Mouse (Mus musculus): ENCODE data around the gene Tmem120b. TPM values are rescaled to one million over a fixed set of nuclear protein-coding genes. Genes with fewer than 3 reads are reported as not detected.

Gene Tmem120b
- total and polyA plus RNA-seq, 3 experiments: 6.6 to 10.4 (median 10.3) TPM

GRCm38 (mm10) chr5:123152901-123153300, 84.7 kb downstream of the Tmem120b start:
- Histone ChIP-seq H3K36me3 (ENCODE audit: control insufficient read depth, insufficient read depth, low read length) (peaks cover 4% of the 10 kb centered on the region; the same call in 1 of the 2 replicates), H3K9ac (ENCODE audit: low read depth, low read length) (no peak overlapping the region), H3K79me2 (replicated peaks; ENCODE audit: control insufficient read depth, insufficient read depth, low read length) (peaks cover 6% of the 10 kb centered on the region), H3K4me1 (ENCODE audit: control insufficient read depth, insufficient read depth, low read length) (peaks cover 6% of the 10 kb centered on the region), H3K4me3 (no peak overlapping the region), H3K27ac (no peak overlapping the region), H3K27me3 (ENCODE audit: control insufficient read depth, insufficient read depth, low read length) (no peaks in the 10 kb centered on the region)
- DNase-seq: no peak
- 64% methylated on average over 1 of the region's 1 CpGs for WGBS
- intact Hi-C loops (cut with DNase I): no loop called here
- TF ChIP-seq POLR2A (IDR thresholded peaks at IDR 0.05; ENCODE audit: insufficient read depth, low read depth, low read length) (no peak), EP300 (IDR thresholded peaks at IDR 0.05; ENCODE audit: insufficient read depth, low read depth, low read length) (no peak), CTCF (IDR thresholded peaks at IDR 0.05) (no peak)

GRCm38 (mm10) chr5:123155425-123155824, 87.2 kb downstream of the Tmem120b start:
- intact Hi-C loops (cut with DNase I): loop anchor here (1.0 kb wide), 1 partner anchor 38 kb away; no protein-coding TSS in a partner anchor
- no peaks in the 10 kb centered on the region; the same call in none of the 2 replicates for H3K79me2 ChIP-seq (replicated peaks; ENCODE audit: control insufficient read depth, insufficient read depth, low read length)
- H3K36me3 ChIP-seq (ENCODE audit: control insufficient read depth, insufficient read depth, low read length): no peaks in the 10 kb centered on the region; the same call in 1 of the 2 replicates
- WGBS: 37% methylated on average over 7 of the region's 7 CpGs
- TF ChIP-seq EP300 (IDR thresholded peaks at IDR 0.05; ENCODE audit: insufficient read depth, low read depth, low read length) (peak; percentile 83), POLR2A (IDR thresholded peaks at IDR 0.05; ENCODE audit: insufficient read depth, low read depth, low read length) (no peak), CTCF (IDR thresholded peaks at IDR 0.05) (peak; percentile 84)
- DNase-seq: peak; percentile 67 to 74
- no peak overlapping the region for H3K9ac ChIP-seq (ENCODE audit: low read depth, low read length)
- H3K27me3 ChIP-seq (ENCODE audit: control insufficient read depth, insufficient read depth, low read length): no peaks in the 10 kb centered on the region
- H3K4me3 ChIP-seq: no peak overlapping the region
- no peak overlapping the region for H3K27ac ChIP-seq
- no peaks in the 10 kb centered on the region; the same call in 1 of the 2 replicates for H3K4me1 ChIP-seq (ENCODE audit: control insufficient read depth, insufficient read depth, low read length)

GRCm38 (mm10) chr5:123156763-123157162, 88.5 kb downstream of the Tmem120b start:
- TF ChIP-seq CTCF (IDR thresholded peaks at IDR 0.05) (peak; percentile 68), EP300 (IDR thresholded peaks at IDR 0.05; ENCODE audit: insufficient read depth, low read depth, low read length) (no peak)
- no peaks in the 10 kb centered on the region for H3K27me3 ChIP-seq (ENCODE audit: control insufficient read depth, insufficient read depth, low read length)
- intact Hi-C loops (cut with DNase I): no loop called here
- no peaks in the 10 kb centered on the region for H3K36me3 ChIP-seq (ENCODE audit: control insufficient read depth, insufficient read depth, low read length)
- H3K9ac ChIP-seq (ENCODE audit: low read depth, low read length): no peak overlapping the region
- no peak overlapping the region for H3K4me3 ChIP-seq
- no peak for DNase-seq
- H3K79me2 ChIP-seq (replicated peaks; ENCODE audit: control insufficient read depth, insufficient read depth, low read length): no peaks in the 10 kb centered on the region; the same call in none of the 2 replicates
- H3K4me1 ChIP-seq (ENCODE audit: control insufficient read depth, insufficient read depth, low read length): no peaks in the 10 kb centered on the region
- WGBS: 87% methylated on average over 12 of the region's 12 CpGs
- H3K27ac ChIP-seq: no peak overlapping the region

GRCm38 (mm10) chr5:123157972-123158371, 89.8 kb downstream of the Tmem120b start:
- no peak overlapping the region for H3K27ac ChIP-seq
- intact Hi-C loops (cut with DNase I): no loop called here
- 69% methylated on average over 4 of the region's 4 CpGs for WGBS
- H3K79me2 ChIP-seq (replicated peaks; ENCODE audit: control insufficient read depth, insufficient read depth, low read length): no peaks in the 10 kb centered on the region; the same call in 1 of the 2 replicates
- H3K4me1 ChIP-seq (ENCODE audit: control insufficient read depth, insufficient read depth, low read length): no peaks in the 10 kb centered on the region
- H3K27me3 ChIP-seq (ENCODE audit: control insufficient read depth, insufficient read depth, low read length): no peaks in the 10 kb centered on the region
- no peak overlapping the region for H3K9ac ChIP-seq (ENCODE audit: low read depth, low read length)
- H3K36me3 ChIP-seq (ENCODE audit: control insufficient read depth, insufficient read depth, low read length): no peaks in the 10 kb centered on the region
- DNase-seq: no peak
- TF ChIP-seq POLR2A (IDR thresholded peaks at IDR 0.05; ENCODE audit: insufficient read depth, low read depth, low read length) (no peak), EP300 (IDR thresholded peaks at IDR 0.05; ENCODE audit: insufficient read depth, low read depth, low read length) (no peak)
- H3K4me3 ChIP-seq: no peak overlapping the region

GRCm38 (mm10) chr5:123159446-123159845, 91.2 kb downstream of the Tmem120b start:
- Histone ChIP-seq H3K79me2 (replicated peaks; ENCODE audit: control insufficient read depth, insufficient read depth, low read length) (no peaks in the 10 kb centered on the region; the same call in 1 of the 2 replicates), H3K36me3 (ENCODE audit: control insufficient read depth, insufficient read depth, low read length) (no peaks in the 10 kb centered on the region), H3K9ac (ENCODE audit: low read depth, low read length) (no peak overlapping the region), H3K27ac (no peak overlapping the region), H3K4me1 (ENCODE audit: control insufficient read depth, insufficient read depth, low read length) (no peaks in the 10 kb centered on the region), H3K27me3 (ENCODE audit: control insufficient read depth, insufficient read depth, low read length) (no peaks in the 10 kb centered on the region), H3K4me3 (no peak overlapping the region)
- intact Hi-C loops (cut with DNase I): no loop called here
- TF ChIP-seq EP300 (IDR thresholded peaks at IDR 0.05; ENCODE audit: insufficient read depth, low read depth, low read length): no peak
- 93% methylated on average over 4 of the region's 4 CpGs for WGBS
- no peak for DNase-seq

- no peak overlapping the region for H3K27ac ChIP-seq
- WGBS: 93% methylated on average over 15 of the region's 15 CpGs
- no peaks in the 10 kb centered on the region for H3K4me1 ChIP-seq (ENCODE audit: control insufficient read depth, insufficient read depth, low read length)
- no peak overlapping the region for H3K9ac ChIP-seq (ENCODE audit: low read depth, low read length)
- TF ChIP-seq CTCF (IDR thresholded peaks at IDR 0.05) (no peak), EP300 (IDR thresholded peaks at IDR 0.05; ENCODE audit: insufficient read depth, low read depth, low read length) (no peak), POLR2A (IDR thresholded peaks at IDR 0.05; ENCODE audit: insufficient read depth, low read depth, low read length) (no peak)
- no peaks in the 10 kb centered on the region for H3K27me3 ChIP-seq (ENCODE audit: control insufficient read depth, insufficient read depth, low read length)
- H3K79me2 ChIP-seq (replicated peaks; ENCODE audit: control insufficient read depth, insufficient read depth, low read length): no peaks in the 10 kb centered on the region; the same call in 1 of the 2 replicates
- DNase-seq: no peak
- intact Hi-C loops (cut with DNase I): no loop called here
- H3K4me3 ChIP-seq: no peak overlapping the region
- H3K36me3 ChIP-seq (ENCODE audit: control insufficient read depth, insufficient read depth, low read length): no peaks in the 10 kb centered on the region
These were observed 91.7 kb downstream of the Tmem120b start for GRCm38 (mm10) chr5:123159866-123160265.

Data from heart, adult 2 months (tissue).